Mouse (Mus musculus) kidney, adult 18-20 months (tissue): Measurements from ENCODE around the gene Spred2.

Experiments
- DNase-seq: peaks from one replicate; pipeline ENCODE4 v3.0.0; 2021

The Spred2 gene

DNA sequence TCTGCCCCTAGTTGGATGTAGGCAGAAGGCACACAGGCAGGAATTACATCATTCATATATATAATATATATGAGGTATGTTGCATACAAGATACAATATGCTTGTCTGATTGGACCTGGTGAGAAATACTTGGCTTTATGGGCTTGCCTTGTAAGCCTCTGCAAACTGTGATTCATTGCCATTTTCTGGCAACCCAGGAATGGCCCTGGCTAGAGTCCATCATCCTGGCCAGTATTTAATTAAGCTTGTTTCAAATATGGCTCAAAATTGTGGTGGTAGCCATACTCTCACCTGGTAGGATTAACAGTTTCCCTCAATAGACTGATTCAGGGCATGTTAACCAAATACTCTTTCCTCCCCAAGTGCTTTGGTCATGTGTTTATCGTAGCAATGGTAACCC is 141.9 kb downstream of the Spred2 start:
- DNase-seq: no peak

DNA sequence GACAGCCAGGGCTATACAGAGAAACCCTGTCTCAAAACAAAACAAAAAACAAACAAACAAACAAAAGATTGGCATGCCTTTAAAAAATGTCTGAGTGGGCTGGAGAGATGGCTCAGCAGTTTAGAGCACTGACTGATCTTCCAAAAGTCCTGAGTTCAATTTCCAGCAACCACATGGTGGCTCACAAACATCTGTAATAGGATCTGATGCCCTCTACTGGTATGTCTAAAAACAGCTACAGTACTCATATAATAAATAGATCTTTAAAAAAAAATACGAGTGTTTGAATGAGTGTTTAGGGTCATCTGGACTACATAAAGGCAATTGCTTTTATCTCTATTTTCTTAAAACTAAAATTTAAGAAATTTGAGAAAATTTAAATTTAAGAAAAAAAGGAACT is 143.3 kb downstream of the Spred2 start:
- DNase-seq: no peak

DNA sequence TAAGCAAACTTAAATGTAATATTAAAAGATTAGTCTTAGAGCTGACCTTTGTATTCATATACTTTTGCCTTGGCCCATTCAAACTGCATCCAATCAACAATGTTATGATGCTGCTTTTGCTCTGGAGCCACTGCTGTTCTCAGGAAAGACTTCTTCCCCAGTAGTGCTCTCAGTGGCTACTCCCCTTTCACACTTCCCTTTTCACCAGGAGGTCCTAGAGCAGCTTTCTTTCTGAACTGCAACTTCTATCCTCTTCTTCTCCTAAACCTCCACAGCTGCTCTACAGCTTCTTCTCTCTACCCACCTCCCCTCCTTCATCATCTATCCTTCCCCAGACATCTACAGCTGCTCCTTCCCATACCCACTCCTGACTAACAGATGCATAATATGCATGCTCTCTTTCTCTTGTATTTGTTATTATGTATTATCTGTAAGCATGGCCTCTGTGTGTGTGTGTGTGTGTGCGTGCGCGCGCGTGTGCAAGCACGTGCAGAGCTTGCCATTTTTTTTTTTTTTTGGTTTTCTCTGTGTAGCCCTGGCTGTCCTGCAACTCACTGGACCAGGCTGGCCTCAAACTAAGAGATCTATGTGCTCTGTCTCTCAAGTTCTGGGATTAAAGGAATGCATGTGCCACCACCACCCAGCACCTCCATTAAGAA is 144.3 kb downstream of the Spred2 start:
- no peak for DNase-seq

DNA sequence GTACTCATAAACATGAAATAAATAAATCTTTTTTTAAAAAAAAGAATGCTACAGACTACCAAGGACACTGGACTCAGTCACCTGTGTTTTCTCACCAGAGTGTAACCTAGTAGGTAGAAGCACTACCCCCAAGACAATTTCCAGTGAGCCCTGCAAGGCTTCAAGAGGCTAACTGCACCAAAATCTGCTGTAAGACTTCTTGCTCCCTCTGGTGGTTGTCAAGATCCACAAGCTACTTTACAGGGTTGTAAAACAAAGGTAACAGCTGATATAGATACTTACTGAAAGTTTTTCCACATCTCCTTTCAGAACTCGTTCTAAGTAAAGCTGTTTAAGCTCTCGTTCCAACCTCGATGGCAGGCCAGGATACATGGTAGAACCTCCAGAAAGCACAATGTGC is 148.0 kb downstream of the Spred2 start:
- DNase-seq: no peak

DNA sequence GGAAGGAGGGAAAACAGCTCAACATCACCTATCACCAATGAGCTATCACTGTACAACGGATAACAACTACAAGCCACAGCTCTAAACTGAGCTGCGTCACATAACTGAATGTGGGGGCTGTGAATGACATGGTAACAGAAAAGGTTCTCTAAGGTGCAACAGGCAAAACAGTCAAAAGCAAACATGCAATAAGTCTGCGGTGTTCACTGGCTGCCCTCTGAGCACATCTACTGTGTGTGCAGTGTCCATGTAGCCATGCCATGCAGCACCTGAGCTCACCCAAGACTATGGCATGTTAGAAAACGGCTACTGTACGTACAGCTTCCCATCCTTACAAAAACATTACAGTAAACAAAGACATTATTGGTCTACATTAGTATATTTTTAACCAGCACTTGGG is 148.7 kb downstream of the Spred2 start:
- no peak for DNase-seq
